In the genomic region with DNA sequence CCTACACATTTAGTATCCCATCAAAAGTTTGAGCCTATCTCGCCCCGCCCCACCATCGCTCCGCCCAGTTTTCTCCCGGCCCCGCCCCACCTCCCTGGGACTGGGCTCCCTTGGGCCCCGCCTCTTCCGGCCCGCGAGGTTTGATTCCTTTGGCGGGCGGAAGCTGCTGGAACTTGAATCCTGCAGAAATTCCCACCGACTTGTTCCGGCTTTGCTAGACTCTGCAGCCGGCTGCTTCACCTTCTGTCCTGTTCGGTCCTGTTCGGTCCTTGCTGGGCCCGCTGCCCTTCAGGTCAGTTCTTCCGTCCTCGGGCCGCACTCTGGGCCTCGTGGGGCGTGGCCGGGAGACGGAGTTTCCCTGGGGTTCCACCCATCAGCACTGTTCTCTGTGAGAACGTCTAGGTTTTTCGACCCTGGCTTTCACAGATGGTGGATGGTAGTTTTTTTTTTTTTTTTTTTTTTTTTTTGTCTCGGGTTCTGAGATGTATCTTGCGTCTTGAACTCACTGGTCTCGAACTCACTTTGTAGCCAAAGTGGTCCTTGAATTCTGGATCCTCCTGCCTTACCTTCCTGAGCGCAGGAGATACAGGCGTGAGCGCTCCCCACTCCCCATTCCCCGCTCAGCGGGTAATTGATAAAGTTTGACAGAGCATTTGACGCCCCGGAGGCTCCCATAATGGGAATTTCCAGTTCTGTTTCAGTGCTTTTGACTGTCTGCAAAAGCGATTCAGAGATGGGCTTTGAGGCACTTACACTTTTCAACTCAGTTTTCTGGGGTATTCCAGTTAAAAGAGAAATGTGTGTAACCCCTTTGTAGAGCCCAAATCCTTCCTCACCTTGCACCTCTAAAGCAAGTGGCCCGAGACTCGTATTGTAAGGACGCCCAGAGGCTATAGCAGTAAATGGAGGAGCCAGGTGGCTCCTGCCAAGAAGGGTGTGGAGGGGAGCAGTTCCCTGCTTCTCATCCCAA, we compare ENCODE assay signal across 1 mouse cellular context.
TF ChIP-seq lines count a peak whose summit lies in the region.

Gene Melk (plus strand): TSS at position 96 of the 970 bp plus-strand sequence.

TF ChIP-seq in CH12.LX, 34 proteins besides CTCF, POLR2A, EP300 and RAD21 (continued from another document):
- TF ChIP-seq IRF4 (IDR thresholded peaks at IDR 0.05; ENCODE audit: low read depth, low read length) (peak; percentile 35; the same call in 1 of the 2 replicates), MEF2A (IDR thresholded peaks at IDR 0.05; ENCODE audit: borderline replicate concordance, low read depth, low read length) (0 out of 2 replicates have a peak, but pooled peaks have one; percentile 40), USF1 (IDR thresholded peaks at IDR 0.05; ENCODE audit: low read depth, low read length) (no peak), CHD2 (IDR thresholded peaks at IDR 0.05; ENCODE audit: low read length) (peak; percentile 47; the same call in 1 of the 2 replicates), JUND (conservative IDR thresholded peaks at IDR 0.05; ENCODE audit: low read depth, low read length) (no peak), CHD1 (IDR thresholded peaks at IDR 0.05; ENCODE audit: low read depth, low read length) (no peak), USF2 (conservative IDR thresholded peaks at IDR 0.05; ENCODE audit: low read depth, low read length) (no peak), KAT2A (IDR thresholded peaks at IDR 0.05; ENCODE audit: insufficient replicate concordance, low read length) (peak; percentile 73; the same call in 1 of the 2 replicates), ETS1 (conservative IDR thresholded peaks at IDR 0.05; ENCODE audit: low read depth, low read length) (no peak), NELFE (IDR thresholded peaks at IDR 0.05; ENCODE audit: low read depth, low read length) (peak; percentile 74), SIN3A (IDR thresholded peaks at IDR 0.05; ENCODE audit: low read length) (peak; percentile 63), BHLHE40 (IDR thresholded peaks at IDR 0.05; ENCODE audit: low read depth, low read length) (no peak), JUN (IDR thresholded peaks at IDR 0.05; ENCODE audit: insufficient read depth, low read depth, low read length) (no peak), PAX5 (IDR thresholded peaks at IDR 0.05; ENCODE audit: low read length) (no peak), MAFK (IDR thresholded peaks at IDR 0.05; ENCODE audit: insufficient replicate concordance, low read length) (no peak)
TF ChIP-seq in CH12.LX: peak in this region for 18.
